Mouse (Mus musculus) embryonic facial prominence, embryonic 15.5 days (tissue): ENCODE measurements around the gene Gpr19. TPM values are rescaled to one million over a fixed set of nuclear protein-coding genes. Genes with fewer than 3 reads are reported as not detected.

Source experiments
- ATAC-seq: fragments of 200-750 bp; cut with Nextera tagmentation; 2 replicates; pipeline ENCODE4 v1.8.0; 2017; ENCODE audit warnings: low read depth, moderate TSS enrichment; ENCODE audit not compliant: insufficient number of reproducible peaks, low FRiP score, low TSS enrichment
- H3K27ac ChIP-seq: fragments of 300-500 bp; sonication (generic); replicated peaks from 2 replicates; pipeline ENCODE4 v1.5.1; 2015; ENCODE audit warnings: mild to moderate bottlenecking, inconsistent platforms
- H3K27me3 ChIP-seq: fragments of 300-500 bp; sonication (generic); 2 replicates; pipeline ENCODE4 v1.6.1; 2015; ENCODE audit warnings: inconsistent platforms
- H3K36me3 ChIP-seq: fragments of 300-500 bp; sonication (generic); 2 replicates; pipeline ENCODE4 v1.6.1; 2015; ENCODE audit warnings: mild to moderate bottlenecking, inconsistent platforms
- H3K4me1 ChIP-seq: fragments of 300-500 bp; sonication (generic); 2 replicates; pipeline ENCODE4 v1.6.1; 2015; ENCODE audit warnings: inconsistent platforms
- H3K4me2 ChIP-seq: fragments of 300-500 bp; sonication (generic); replicated peaks from 2 replicates; pipeline ENCODE4 v1.6.1; 2015; ENCODE audit warnings: mild to moderate bottlenecking, inconsistent platforms
- H3K4me3 ChIP-seq: fragments of 300-500 bp; sonication (generic); replicated peaks from 2 replicates; pipeline ENCODE4 v1.5.1; 2015; ENCODE audit warnings: mild to moderate bottlenecking, inconsistent platforms
- H3K9ac ChIP-seq: fragments of 300-500 bp; sonication (generic); 2 replicates; pipeline ENCODE4 v1.6.1; 2015; ENCODE audit warnings: inconsistent platforms
- H3K9me3 ChIP-seq: fragments of 300-500 bp; sonication (generic); replicated peaks from 2 replicates; pipeline ENCODE4 v1.6.1; 2016; ENCODE audit warnings: inconsistent platforms
- WGBS: fragments of 180-500 bp; shearing (Covaris S2); methylation state at CpG from one replicate; pipeline ENCODE4 v1.1.7; 2015; 5-methylcytosine and 5-hydroxymethylcytosine counted together
- polyA plus RNA-seq: library from polyadenylated mRNA; unstranded; fragments of >200 nt; fragmentation: Nextera tagmentation; extraction: Ambion mirVana; gene quantifications from 2 replicates; pipeline ENCODE4 v1.2.1, GENCODE M21; 2015

Gene Gpr19
- polyA plus RNA-seq, 1 experiment from 2014 or later = 6.8 TPM

GRCm38 (mm10) chr6:134922511-134923195 lies 24.3 kb upstream of the Gpr19 start:
- 46% methylated on average over 9 of the region's 9 CpGs for WGBS
- Histone ChIP-seq H3K27ac (no peak overlapping the region), H3K9ac (no peak overlapping the region), H3K36me3 (no peaks in the 10 kb centered on the region), H3K4me1 (peaks cover 42% of the 10 kb centered on the region), H3K4me2 (peak overlapping the region; percentile 83), H3K4me3 (peak overlapping the region; percentile 86), H3K27me3 (no peaks in the 10 kb centered on the region), H3K9me3 (no peaks in the 10 kb centered on the region)
- no peak for ATAC-seq

- H3K9ac ChIP-seq = peak overlapping the region; percentile 81
- peak overlapping the region; percentile 86 for H3K4me3 ChIP-seq
- H3K9me3 ChIP-seq = no peaks in the 10 kb centered on the region
- H3K4me2 ChIP-seq = peak overlapping the region; percentile 83
- WGBS = 7% methylated on average over 20 of the region's 20 CpGs
- H3K27me3 ChIP-seq = no peaks in the 10 kb centered on the region
- ATAC-seq = no peak
- peak overlapping the region; percentile 34; the same call in 1 of the 2 replicates for H3K27ac ChIP-seq
- no peaks in the 10 kb centered on the region for H3K36me3 ChIP-seq
- H3K4me1 ChIP-seq = peaks cover 42% of the 10 kb centered on the region
Observed at GRCm38 (mm10) chr6:134921695-134922510, 23.5 kb upstream of the Gpr19 start.

- Histone ChIP-seq H3K27ac (peak overlapping the region; percentile 98), H3K4me2 (peak overlapping the region; percentile 83), H3K9ac (peak overlapping the region; percentile 81), H3K27me3 (no peaks in the 10 kb centered on the region), H3K4me3 (peak overlapping the region; percentile 86), H3K36me3 (no peaks in the 10 kb centered on the region), H3K4me1 (peaks cover 40% of the 10 kb centered on the region), H3K9me3 (no peaks in the 10 kb centered on the region)
- ATAC-seq = no peak
- WGBS = under 1% methylated on average over 32 of the region's 32 CpGs
Observed at GRCm38 (mm10) chr6:134921014-134921694, 22.8 kb upstream of the Gpr19 start.

- peak within 1 kb of the TSS; percentile 86 for H3K4me3 ChIP-seq
- H3K27ac ChIP-seq = peak within 1 kb of the TSS; percentile 98
- peak within 1 kb of the TSS; percentile 81 for H3K9ac ChIP-seq
- peak; percentile 94 for ATAC-seq
- H3K27me3 ChIP-seq = no peaks in the 10 kb centered on the region
- WGBS = under 1% methylated on average over 77 of the region's 77 CpGs
- peak within 1 kb of the TSS; percentile 83 for H3K4me2 ChIP-seq
- H3K9me3 ChIP-seq = no peaks in the 10 kb centered on the region
- peaks cover 40% of the 10 kb centered on the region for H3K4me1 ChIP-seq
- no peaks in the 10 kb centered on the region for H3K36me3 ChIP-seq
Observed at GRCm38 (mm10) chr6:134920190-134921013, 22.0 kb upstream of the Gpr19 start, which contains the start of gene Cdkn1b. Gene Cdkn1b, plus strand, starts transcription at chr6:134920401.

GRCm38 (mm10) chr6:134919511-134920189 lies 21.3 kb upstream of the Gpr19 start:
- Histone ChIP-seq H3K9ac (peak overlapping the region; percentile 81), H3K27me3 (no peaks in the 10 kb centered on the region), H3K27ac (peak overlapping the region; percentile 98), H3K4me2 (peak overlapping the region; percentile 83), H3K4me3 (peak overlapping the region; percentile 86), H3K36me3 (no peaks in the 10 kb centered on the region), H3K9me3 (no peaks in the 10 kb centered on the region), H3K4me1 (peaks cover 40% of the 10 kb centered on the region)
- 4% methylated on average over 37 of the region's 37 CpGs for WGBS
- ATAC-seq = peak; percentile 55; the same call in 1 of the 2 replicates

- Histone ChIP-seq H3K4me3 (no peak overlapping the region), H3K4me1 (peaks cover 39% of the 10 kb centered on the region), H3K4me2 (no peak overlapping the region), H3K9ac (no peak overlapping the region), H3K36me3 (no peaks in the 10 kb centered on the region), H3K27me3 (no peaks in the 10 kb centered on the region), H3K27ac (no peak overlapping the region), H3K9me3 (no peaks in the 10 kb centered on the region)
- 85% methylated on average over 10 of the region's 10 CpGs for WGBS
- ATAC-seq = no peak
Observed at GRCm38 (mm10) chr6:134918769-134919168, 20.4 kb upstream of the Gpr19 start.

GRCm38 (mm10) chr6:134917087-134917486 lies 18.7 kb upstream of the Gpr19 start:
- Histone ChIP-seq H3K27me3 (no peaks in the 10 kb centered on the region), H3K4me2 (peak overlapping the region; percentile 88)

GRCm38 (mm10) chr6:134916641-134917040 lies 18.3 kb upstream of the Gpr19 start:
- Histone ChIP-seq H3K27me3 (no peaks in the 10 kb centered on the region), H3K4me1 (peaks cover 21% of the 10 kb centered on the region; the same call in 1 of the 2 replicates), H3K9me3 (no peaks in the 10 kb centered on the region), H3K27ac (peak overlapping the region; percentile 75), H3K36me3 (no peaks in the 10 kb centered on the region), H3K9ac (peak overlapping the region; percentile 23; the same call in 1 of the 2 replicates), H3K4me3 (peak overlapping the region; percentile 50), H3K4me2 (peak overlapping the region; percentile 88)
- WGBS = 0% methylated on average over 11 of the region's 11 CpGs
- no peak for ATAC-seq

More at GRCm38 (mm10) chr6:134917087-134917486, 18.7 kb upstream of the Gpr19 start:
- H3K27ac ChIP-seq = peak overlapping the region; percentile 75
- H3K36me3 ChIP-seq = no peaks in the 10 kb centered on the region
- peaks cover 25% of the 10 kb centered on the region; the same call in 1 of the 2 replicates for H3K4me1 ChIP-seq
- ATAC-seq = no peak
- WGBS = 2% methylated on average over 11 of the region's 11 CpGs
- H3K9ac ChIP-seq = peak overlapping the region; percentile 23; the same call in 1 of the 2 replicates
- H3K4me3 ChIP-seq = peak overlapping the region; percentile 50
- no peaks in the 10 kb centered on the region for H3K9me3 ChIP-seq

GRCm38 (mm10) chr6:134914523-134914922 lies 16.1 kb upstream of the Gpr19 start:
- Histone ChIP-seq H3K9me3 (no peaks in the 10 kb centered on the region), H3K27ac (no peak overlapping the region), H3K4me3 (no peak overlapping the region), H3K36me3 (no peaks in the 10 kb centered on the region), H3K27me3 (no peaks in the 10 kb centered on the region), H3K4me1 (peaks cover 18% of the 10 kb centered on the region; the same call in 1 of the 2 replicates), H3K9ac (no peak overlapping the region), H3K4me2 (no peak overlapping the region)
- ATAC-seq = no peak
- 86% methylated on average over 5 of the region's 5 CpGs for WGBS

GRCm38 (mm10) chr6:134905811-134906210 lies 7.4 kb upstream of the Gpr19 start:
- no peak for ATAC-seq

More at GRCm38 (mm10) chr6:134905811-134906210, 7.4 kb upstream of the Gpr19 start:
- no peaks in the 10 kb centered on the region for H3K27me3 ChIP-seq
- no peak overlapping the region for H3K9ac ChIP-seq
- no peaks in the 10 kb centered on the region for H3K4me1 ChIP-seq
- no peak overlapping the region for H3K4me2 ChIP-seq
- WGBS = 90% methylated on average over 1 of the region's 1 CpGs
- H3K4me3 ChIP-seq = no peak overlapping the region
- no peaks in the 10 kb centered on the region for H3K9me3 ChIP-seq
- H3K27ac ChIP-seq = no peak overlapping the region
- no peaks in the 10 kb centered on the region for H3K36me3 ChIP-seq
